Mouse (Mus musculus) E14TG2a.4 (cell line): Measurements from ENCODE around the gene Atf6b.

Source experiments
- CTCF ChIP-seq: conservative IDR thresholded peaks from 2 replicates; pipeline ENCODE4 v1.5.1; 2014; ENCODE audit warnings: low read length
- NANOG ChIP-seq: IDR thresholded peaks from 2 replicates; pipeline ENCODE4 v1.6.1; 2014; ENCODE audit warnings: borderline replicate concordance, low read length, mixed read lengths
- POU5F1 ChIP-seq: IDR thresholded peaks from 2 replicates; pipeline ENCODE4 v1.6.1; 2014; ENCODE audit warnings: low read length, borderline replicate concordance

DNA sequence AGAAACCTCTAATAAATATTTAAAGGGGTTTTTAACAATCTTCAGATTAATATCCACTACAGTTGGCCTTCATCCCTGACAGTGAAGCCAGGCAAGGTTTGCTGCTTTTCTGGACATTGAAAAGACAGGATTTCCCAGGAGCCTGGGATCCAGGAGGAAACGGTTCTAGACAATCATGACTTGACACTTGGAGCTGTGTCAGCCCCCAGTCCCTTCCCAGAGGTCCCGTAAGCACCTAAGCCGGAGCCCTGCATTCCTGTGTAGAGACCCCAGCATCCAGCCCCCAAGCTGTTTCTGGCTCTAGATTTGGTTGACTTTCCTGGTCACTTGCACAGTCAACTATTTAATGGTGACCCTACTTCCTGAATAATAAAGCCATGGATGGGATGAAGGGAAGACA lies 11.6 kb downstream of the Atf6b start:
- TF ChIP-seq CTCF (no peak), NANOG (no peak), POU5F1 (no peak)
